Mouse (Mus musculus) limb, embryonic 14.5 days (tissue): ENCODE measurements around the gene Gm20489. TPM values are rescaled to one million over a fixed set of nuclear protein-coding genes. Genes with fewer than 3 reads are reported as not detected.

Experiments
- ATAC-seq: fragments of 200-750 bp; cut with Nextera tagmentation; 2 replicates; pipeline ENCODE4 v1.8.0; 2017; ENCODE audit warnings: low read depth, moderate number of reproducible peaks, moderate TSS enrichment; ENCODE audit not compliant: low FRiP score
- DNase-seq: peaks from one replicate; pipeline ENCODE4 v3.0.0-alpha.2; 2015; ENCODE audit warnings: low spot score
- H3K27ac ChIP-seq: fragments of 300-500 bp; sonication (generic); replicated peaks from 2 replicates; pipeline ENCODE4 v1.5.1; 2014; ENCODE audit warnings: low read depth, mild to moderate bottlenecking, low read length, moderate library complexity, mixed read lengths
- H3K27me3 ChIP-seq: fragments of 300-500 bp; sonication (generic); 2 replicates; pipeline ENCODE4 v1.6.1; 2014; ENCODE audit warnings: low read length, mixed read lengths; ENCODE audit not compliant: control insufficient read depth, insufficient read depth
- H3K36me3 ChIP-seq: fragments of 300-500 bp; sonication (generic); 2 replicates; pipeline ENCODE4 v1.6.1; 2014; ENCODE audit warnings: mild to moderate bottlenecking, low read length, moderate library complexity, mixed read lengths; ENCODE audit not compliant: control insufficient read depth, insufficient read depth
- H3K4me1 ChIP-seq: fragments of 300-500 bp; sonication (generic); 2 replicates; pipeline ENCODE4 v1.6.1; 2014; ENCODE audit warnings: antibody characterized with exemption, low read length, mixed read lengths; ENCODE audit not compliant: control insufficient read depth, insufficient read depth
- H3K4me2 ChIP-seq: fragments of 300-500 bp; sonication (generic); replicated peaks from 2 replicates; pipeline ENCODE4 v1.6.1; 2014; ENCODE audit warnings: low read depth, mild to moderate bottlenecking, low read length, moderate library complexity; ENCODE audit not compliant: severe bottlenecking
- H3K4me3 ChIP-seq: fragments of 300-500 bp; sonication (generic); replicated peaks from 2 replicates; pipeline ENCODE4 v1.5.1; 2014; ENCODE audit warnings: low read length
- H3K9ac ChIP-seq: fragments of 300-500 bp; sonication (generic); 2 replicates; pipeline ENCODE4 v1.6.1; 2014; ENCODE audit warnings: mild to moderate bottlenecking, low read depth, low read length, moderate library complexity; ENCODE audit not compliant: severe bottlenecking
- H3K9me3 ChIP-seq: fragments of 300-500 bp; sonication (generic); 2 replicates; pipeline ENCODE4 v1.6.1; 2016; ENCODE audit warnings: low read length; ENCODE audit not compliant: control insufficient read depth
- POLR2A ChIP-seq: fragments of 200-500 bp; IDR thresholded peaks from 2 replicates; pipeline ENCODE4 v1.8.0; 2012; ENCODE audit warnings: inconsistent platforms, mild to moderate bottlenecking, moderate library complexity, borderline replicate concordance; ENCODE audit not compliant: insufficient read depth, insufficient read length; ENCODE audit errors: extremely low read depth
- WGBS: fragments of 180-500 bp; shearing (Covaris S2); extraction: QIAGEN DNeasy Blood & Tissue Kit; methylation state at CpG from one replicate; pipeline ENCODE4 v1.1.7; 2014; 5-methylcytosine and 5-hydroxymethylcytosine counted together
- polyA plus RNA-seq, 2 experiments: library from polyadenylated mRNA; depleted of rRNA in 1 of 2; stranded (reverse) in 1 of 2; unstranded in 1 of 2; fragments of >200 nt; fragmentation: Nextera tagmentation in 1 of 2; extraction: Ambion mirVana in 1 of 2; gene quantifications; 2 replicates each; pipeline versions ENCODE4 v1.2.1 to v1.2.3; 2012 to 2014

Gene Gm20489
- polyA plus RNA-seq, 2 experiments, result not detected

DNA sequence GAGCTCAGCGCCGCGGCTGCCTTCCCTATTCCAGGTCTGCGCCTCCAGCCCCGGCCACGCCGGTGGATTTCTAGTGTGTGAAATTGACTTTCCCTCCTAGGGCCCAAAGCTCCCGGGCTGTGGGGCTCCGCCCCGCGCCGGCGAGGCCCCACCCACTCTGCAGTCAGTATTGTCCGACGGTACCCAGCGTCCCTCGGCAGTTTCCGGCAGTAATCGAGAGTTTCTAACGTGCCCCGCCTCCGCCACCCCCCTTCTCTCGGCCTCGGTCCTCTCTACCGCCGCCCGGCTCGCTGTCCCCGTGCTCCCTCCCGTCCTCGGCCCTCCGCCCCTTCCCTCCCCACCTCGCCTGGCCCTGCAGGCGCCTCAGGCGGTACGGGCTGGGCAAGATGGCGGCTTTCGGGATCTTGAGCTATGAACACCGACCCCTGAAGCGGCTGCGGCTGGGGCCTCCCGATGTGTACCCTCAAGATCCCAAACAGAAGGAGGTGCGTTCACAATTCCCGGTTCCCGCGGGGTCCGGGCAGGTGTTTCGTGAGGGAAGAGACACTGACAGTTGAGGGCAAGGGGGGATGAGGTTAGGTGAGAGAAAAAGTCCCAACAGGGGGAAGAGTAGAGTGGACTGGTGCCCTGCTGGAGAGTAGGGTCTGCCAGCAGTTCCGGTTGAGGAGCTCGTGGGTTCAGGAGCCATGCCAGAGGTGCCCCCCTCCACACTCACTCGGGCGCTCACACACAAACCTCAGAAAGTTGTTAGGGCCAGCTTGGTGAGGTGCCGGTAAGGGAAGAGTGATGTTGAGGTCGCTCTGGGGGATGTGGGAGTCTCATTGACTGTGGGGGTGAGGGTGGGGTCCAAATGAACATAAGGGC is 5.3 kb upstream of the Gm20489 start, which contains the start of gene Med12:
TSS of gene Med12 (plus strand) at position 156 of the 864 bp plus-strand sequence.
- Histone ChIP-seq H3K9me3 (no peaks in the 10 kb centered on the region), H3K9ac (peak within 1 kb of the TSS; percentile 49), H3K4me2 (peak within 1 kb of the TSS; percentile 51), H3K27ac (peak within 1 kb of the TSS; percentile 72), H3K36me3 (peaks cover 25% of the 10 kb centered on the region), H3K4me3 (peak within 1 kb of the TSS; percentile 50), H3K27me3 (no peaks in the 10 kb centered on the region), H3K4me1 (no peaks in the 10 kb centered on the region)
- DNase-seq, result peak; percentile 90
- peak; percentile 67; the same call in 1 of the 2 replicates for TF ChIP-seq POLR2A
- 19% methylated on average over 38 of the region's 54 CpGs for WGBS
- peak; percentile 99 for ATAC-seq

DNA sequence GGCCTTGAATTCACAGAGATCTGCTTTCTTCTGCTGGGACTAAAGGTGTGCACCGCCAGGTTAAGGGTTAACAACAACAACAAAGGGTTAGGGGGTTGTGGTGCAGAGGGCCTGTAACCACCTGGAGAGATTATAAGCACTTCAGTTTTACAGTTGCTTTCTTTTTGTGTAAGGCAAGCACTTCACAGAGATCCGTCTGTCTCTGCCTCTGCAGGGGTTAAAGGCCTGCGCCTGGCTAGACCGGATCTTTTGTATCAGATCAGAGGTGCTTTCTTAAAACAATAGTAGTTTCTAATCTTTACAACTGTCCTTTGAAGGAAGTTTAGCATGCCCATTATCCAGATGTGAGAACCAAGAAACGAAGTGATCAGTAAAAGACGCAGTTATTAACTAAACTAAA is 4.6 kb upstream of the Gm20489 start:
- Histone ChIP-seq H3K4me3 (peak overlapping the region; percentile 50), H3K9ac (peak overlapping the region; percentile 49), H3K4me2 (peak overlapping the region; percentile 43), H3K27ac (no peak overlapping the region; the same call in 1 of the 2 replicates), H3K9me3 (no peaks in the 10 kb centered on the region), H3K36me3 (peaks cover 20% of the 10 kb centered on the region; the same call in 1 of the 2 replicates), H3K27me3 (no peaks in the 10 kb centered on the region), H3K4me1 (no peaks in the 10 kb centered on the region)
- ATAC-seq, result no peak
- WGBS, result 33% methylated on average over 6 of the region's 6 CpGs
- TF ChIP-seq POLR2A, result no peak
- no peak for DNase-seq

DNA sequence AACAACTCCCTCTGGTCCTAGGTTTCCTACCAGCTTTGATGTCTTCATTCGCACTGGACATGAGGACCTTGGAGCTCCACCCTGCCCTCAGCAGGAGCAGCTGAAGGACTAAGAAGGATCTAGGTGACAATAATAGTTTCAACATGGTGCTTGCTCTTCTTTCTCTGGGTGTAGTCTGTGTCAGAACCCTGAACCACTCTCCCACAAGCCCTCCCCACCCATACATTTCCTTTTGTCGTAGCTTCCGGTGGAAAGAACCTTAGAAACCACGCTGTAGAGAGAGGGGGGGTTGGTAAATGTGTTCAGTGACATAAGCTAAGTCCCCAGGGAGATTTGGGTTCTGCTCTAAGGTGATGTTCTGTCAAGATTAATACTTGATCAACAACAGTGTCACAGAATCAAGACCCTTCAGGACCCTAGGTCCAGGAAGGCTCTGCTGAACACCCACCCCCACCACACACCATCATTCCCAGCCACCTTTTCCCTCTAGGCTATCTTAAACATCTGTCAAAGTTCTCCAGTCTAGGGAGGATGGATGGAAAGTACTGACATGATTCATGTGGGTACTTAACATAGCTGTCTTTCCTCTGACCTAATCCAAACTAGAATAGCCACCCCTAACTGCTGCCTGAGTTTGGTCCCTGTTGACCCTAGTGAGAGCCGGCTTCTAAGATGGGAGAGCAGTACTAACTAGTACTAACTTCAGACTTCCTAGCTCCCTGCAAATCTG is 633 bp downstream of the Gm20489 start, which contains the start of gene Il2rg:
TSS of gene Il2rg (minus strand) at position 231 of the 730 bp plus-strand sequence.
- no peak for TF ChIP-seq POLR2A
- H3K9me3 ChIP-seq, result no peaks in the 10 kb centered on the region
- DNase-seq (no peak), ATAC-seq (no peak)
- no peaks in the 10 kb centered on the region for H3K27me3 ChIP-seq
- no peak within 1 kb of the TSS for H3K27ac ChIP-seq
- no peak within 1 kb of the TSS for H3K9ac ChIP-seq
- H3K4me2 ChIP-seq, result no peak within 1 kb of the TSS
- H3K4me1 ChIP-seq, result no peaks in the 10 kb centered on the region
- 64% methylated on average over 5 of the region's 5 CpGs for WGBS
- no peak within 1 kb of the TSS for H3K4me3 ChIP-seq
- no peaks in the 10 kb centered on the region for H3K36me3 ChIP-seq

DNA sequence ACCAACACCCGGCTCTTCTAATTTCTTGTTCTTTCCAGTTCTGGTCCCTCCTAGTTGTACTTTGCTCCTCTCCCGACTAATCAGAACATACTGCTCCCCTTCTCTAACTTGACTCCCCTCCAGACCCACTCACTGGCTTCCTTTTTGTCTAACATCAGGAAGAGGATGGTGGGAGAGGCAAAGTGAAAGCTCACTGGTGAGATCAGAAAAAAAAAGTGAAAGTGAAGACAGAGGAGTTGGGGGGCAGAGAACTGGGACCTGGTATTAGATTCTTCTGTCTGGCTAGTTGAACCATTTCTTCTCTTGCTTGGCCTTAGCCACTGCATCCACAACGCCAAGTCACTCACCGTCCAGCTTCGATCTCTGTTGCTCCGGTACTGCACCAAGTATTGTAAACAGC is 2.2 kb downstream of the Gm20489 start:
- DNase-seq (no peak), ATAC-seq (no peak)
- H3K4me2 ChIP-seq, result no peak overlapping the region
- H3K9ac ChIP-seq, result no peak overlapping the region
- no peaks in the 10 kb centered on the region for H3K4me1 ChIP-seq
- H3K27me3 ChIP-seq, result no peaks in the 10 kb centered on the region
- no peak overlapping the region for H3K4me3 ChIP-seq
- TF ChIP-seq POLR2A, result no peak
- no peak overlapping the region for H3K27ac ChIP-seq
- no peaks in the 10 kb centered on the region for H3K36me3 ChIP-seq
- 94% methylated on average over 6 of the region's 6 CpGs for WGBS
- no peaks in the 10 kb centered on the region for H3K9me3 ChIP-seq

DNA sequence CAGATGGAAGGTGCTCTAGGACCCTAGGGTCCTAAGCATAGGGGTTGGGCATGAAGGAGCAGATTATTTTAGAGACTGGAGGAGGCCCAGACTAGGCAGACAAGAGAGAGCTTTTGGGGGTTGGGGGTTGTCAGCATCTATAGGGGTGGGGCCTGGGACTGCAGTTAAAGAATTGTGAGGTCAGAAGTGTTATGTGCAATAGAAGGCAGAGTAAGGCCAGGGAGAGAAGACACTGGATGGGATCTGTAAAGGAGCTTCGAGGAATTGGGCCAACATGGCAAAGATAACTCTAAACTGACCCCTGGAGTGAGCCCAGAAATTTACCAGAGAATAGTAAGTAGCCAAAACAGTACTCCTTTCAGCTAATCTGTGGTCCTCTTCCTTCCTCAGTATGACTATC is 4.9 kb downstream of the Gm20489 start, which contains the start of gene Gm614:
TSS of gene Gm614 (minus strand) at position 101 of the 400 bp plus-strand sequence.
- no peaks in the 10 kb centered on the region; the same call in 1 of the 2 replicates for H3K36me3 ChIP-seq
- H3K27me3 ChIP-seq, result no peaks in the 10 kb centered on the region
- H3K9me3 ChIP-seq, result no peaks in the 10 kb centered on the region
- no peak within 1 kb of the TSS for H3K4me2 ChIP-seq
- H3K4me1 ChIP-seq, result peaks cover 8% of the 10 kb centered on the region
- no peak within 1 kb of the TSS for H3K27ac ChIP-seq
- ATAC-seq (no peak), DNase-seq (no peak)
- H3K9ac ChIP-seq, result no peak within 1 kb of the TSS
- TF ChIP-seq POLR2A, result no peak
- no peak within 1 kb of the TSS for H3K4me3 ChIP-seq
- WGBS, result 85% methylated on average over 1 of the region's 1 CpGs
